Mouse (Mus musculus) ES-Bruce4 (cell line): ENCODE measurements around the gene Actr6.

Experiments
- CTCF ChIP-seq: IDR thresholded peaks from one replicate; pipeline ENCODE4 v1.8.1; 2011; ENCODE audit warnings: low read depth, low read length
- EP300 ChIP-seq: IDR thresholded peaks from 2 replicates; pipeline ENCODE4 v1.6.1; 2011; ENCODE audit warnings: low read depth, low read length; ENCODE audit not compliant: insufficient read depth
- POLR2A ChIP-seq: IDR thresholded peaks from one replicate; pipeline ENCODE4 v1.8.1; 2011; ENCODE audit warnings: low read length; ENCODE audit not compliant: insufficient read depth

DNA sequence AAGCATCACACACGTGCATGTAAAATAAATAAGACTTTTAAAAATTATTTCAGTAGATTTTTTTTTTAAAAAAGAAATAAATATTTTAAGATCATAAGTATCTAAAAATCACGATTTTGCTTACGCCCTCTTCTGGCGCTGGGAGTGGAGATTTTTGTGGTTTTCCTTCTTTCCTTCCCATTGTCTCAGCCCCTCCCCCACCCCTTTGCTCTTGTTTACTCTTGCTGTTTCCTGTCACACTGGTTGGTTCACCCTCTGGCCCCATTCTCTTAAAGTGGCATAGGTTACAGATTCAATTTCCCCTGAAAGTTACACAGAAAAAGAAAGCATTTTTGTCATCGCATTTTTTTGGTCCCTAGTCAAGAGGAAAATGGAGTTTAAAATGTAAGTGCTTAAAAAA, 29.1 kb downstream of the Actr6 start:
- TF ChIP-seq CTCF (no peak), POLR2A (no peak), EP300 (no peak)
